Mouse (Mus musculus) naive thymus-derived CD4-positive, alpha-beta T cell, adult 2 months (primary cell): ENCODE results near the gene Snx5.
A peak's percentile ranks its signal among the peaks of the same experiment; 100 is the strongest.

Experiments used
- DNase-seq: peaks from one replicate; pipeline ENCODE4 v3.0.0-alpha.2; 2011; ENCODE audit warnings: low read depth

Snx5 gene

GRCm38 (mm10) chr2:144267004-144267730 is 3.5 kb downstream of the Snx5 start:
- DNase-seq, result no peak

GRCm38 (mm10) chr2:144265916-144266683 is 4.6 kb downstream of the Snx5 start:
- DNase-seq, result no peak

GRCm38 (mm10) chr2:144265120-144265488 is 5.6 kb downstream of the Snx5 start:
- DNase-seq, result no peak

- peak; percentile 42 for DNase-seq
Observed at GRCm38 (mm10) chr2:144264398-144265119, 6.1 kb downstream of the Snx5 start.

DNA sequence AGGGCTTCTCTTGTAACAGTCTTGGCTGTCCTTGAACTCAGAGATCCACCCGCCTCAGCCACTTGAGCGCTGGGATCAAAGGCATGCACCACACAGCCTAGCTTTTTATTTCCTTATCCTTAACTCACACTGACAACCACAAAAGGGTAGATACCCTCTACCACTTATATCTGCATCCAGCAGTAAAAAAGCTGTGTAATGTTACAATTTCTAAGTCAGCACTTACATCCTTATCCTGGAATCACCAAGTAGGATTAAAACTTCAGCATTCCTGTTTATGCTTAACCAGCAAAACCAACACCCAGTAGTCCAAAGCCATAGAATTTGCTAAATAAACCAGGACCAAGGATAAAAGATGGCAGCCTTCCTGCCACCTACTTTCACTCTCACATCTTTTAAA is 7.9 kb downstream of the Snx5 start:
- DNase-seq, result no peak

- no peak for DNase-seq
Observed at GRCm38 (mm10) chr2:144250111-144250510, 20.6 kb downstream of the Snx5 start.

DNA sequence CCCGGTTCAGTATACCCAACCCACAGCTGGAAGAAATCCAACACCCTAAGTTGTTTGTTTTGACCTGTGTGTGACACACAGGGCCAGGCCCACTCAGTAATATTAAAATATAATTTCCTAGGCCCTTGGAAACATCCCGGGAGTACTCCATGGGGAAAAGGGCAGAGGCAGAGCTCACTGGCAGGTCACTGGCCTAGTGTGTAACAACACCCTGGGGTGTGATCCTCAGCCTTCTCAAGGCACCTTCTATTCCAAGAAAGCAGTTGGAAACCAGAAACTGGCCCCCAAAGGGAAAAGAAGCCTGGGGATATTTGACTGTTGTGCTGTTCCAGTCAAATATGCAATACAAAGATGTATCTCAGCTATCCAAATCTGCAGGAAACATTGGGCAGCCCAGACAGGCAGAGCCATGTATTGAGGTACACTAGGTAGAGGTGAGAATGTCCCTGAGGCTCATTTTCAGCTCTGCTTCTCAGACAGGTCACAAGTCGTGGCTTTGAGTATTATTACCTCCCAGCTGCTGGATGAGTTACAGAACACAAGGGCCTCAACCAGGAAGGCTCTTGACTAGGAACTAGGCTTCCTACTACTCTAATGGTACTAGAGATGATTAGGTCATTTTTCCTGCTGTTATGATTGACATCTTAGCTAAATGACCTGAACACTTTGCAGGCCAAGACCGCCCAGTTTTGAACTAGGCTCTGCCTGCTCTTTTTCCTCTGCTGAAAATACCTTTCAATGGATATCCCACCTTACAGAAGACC is 21.9 kb downstream of the Snx5 start:
- no peak for DNase-seq

DNA sequence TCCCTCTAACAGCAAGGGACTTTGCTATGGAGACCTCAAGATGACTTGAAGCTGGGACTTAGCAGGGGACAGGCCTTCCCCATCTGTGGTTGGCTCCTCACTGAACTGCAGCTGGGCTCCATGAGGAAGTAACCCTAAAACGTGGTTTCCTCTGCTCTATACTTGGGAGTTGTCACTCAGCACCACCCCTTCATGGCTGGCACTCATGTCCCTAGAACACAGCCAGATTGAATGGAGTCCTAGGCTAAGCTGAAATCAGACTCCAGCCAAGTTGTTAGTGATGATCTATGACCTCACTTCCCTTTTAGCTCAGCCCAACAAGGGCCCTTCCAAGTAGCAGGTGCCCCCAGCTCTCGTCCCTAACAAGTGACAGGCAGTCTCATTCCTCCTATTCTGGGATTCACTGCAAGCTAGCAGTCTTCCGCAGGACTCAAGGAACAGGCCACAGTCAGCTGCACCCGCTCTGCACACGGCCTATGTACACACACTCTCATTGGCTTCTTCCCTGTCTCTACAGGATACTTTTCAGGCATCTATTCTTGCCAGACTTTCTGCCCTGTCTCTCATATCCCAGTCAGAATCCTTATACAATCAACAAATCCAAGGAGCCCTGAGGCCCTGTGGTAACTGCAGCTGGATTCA is 23.2 kb downstream of the Snx5 start:
- DNase-seq, result no peak

DNA sequence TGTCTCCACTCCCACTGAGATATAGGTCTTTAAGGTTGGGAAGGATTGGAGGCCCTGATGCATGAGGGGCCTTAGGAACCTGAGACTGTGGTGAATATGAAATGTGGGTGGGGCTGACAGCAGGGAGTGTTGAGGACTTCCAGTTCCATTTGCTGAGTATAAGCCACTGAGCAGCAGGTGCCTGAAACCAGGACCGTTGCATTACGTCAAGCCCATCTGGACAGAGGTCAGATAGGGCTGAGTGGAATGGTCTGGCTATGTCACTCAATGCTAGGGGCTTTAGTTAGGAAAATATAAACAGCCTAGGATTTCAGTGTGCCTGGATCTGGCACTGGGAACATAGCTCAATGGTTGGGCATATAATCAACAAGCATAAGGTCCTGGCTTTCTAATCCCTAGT is 24.4 kb downstream of the Snx5 start:
- DNase-seq, result no peak

DNA sequence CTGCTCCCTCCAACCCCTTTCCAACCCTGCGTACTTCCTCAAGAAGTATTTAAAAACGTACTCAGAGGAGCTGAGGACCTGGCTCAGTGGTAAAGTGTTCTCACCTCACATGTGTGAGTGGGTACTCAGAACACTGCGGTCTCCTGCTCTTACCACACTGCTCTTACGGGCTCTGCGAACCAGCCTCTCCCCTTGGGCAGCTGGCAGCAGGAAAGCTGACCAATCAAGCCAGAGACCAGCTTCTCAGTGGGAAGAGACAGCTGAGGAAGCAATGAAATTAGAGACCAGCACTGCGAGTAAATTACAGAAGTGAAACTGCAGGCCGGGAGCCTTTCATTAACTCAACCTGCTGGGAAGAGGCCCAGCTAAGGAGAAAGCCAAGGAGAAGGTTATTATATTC is 25.2 kb downstream of the Snx5 start:
- no peak for DNase-seq

GRCm38 (mm10) chr2:144240095-144240899 is 30.4 kb downstream of the Snx5 start:
- DNase-seq, result no peak

GRCm38 (mm10) chr2:144239318-144239717 is 31.4 kb downstream of the Snx5 start:
- DNase-seq, result no peak

DNA sequence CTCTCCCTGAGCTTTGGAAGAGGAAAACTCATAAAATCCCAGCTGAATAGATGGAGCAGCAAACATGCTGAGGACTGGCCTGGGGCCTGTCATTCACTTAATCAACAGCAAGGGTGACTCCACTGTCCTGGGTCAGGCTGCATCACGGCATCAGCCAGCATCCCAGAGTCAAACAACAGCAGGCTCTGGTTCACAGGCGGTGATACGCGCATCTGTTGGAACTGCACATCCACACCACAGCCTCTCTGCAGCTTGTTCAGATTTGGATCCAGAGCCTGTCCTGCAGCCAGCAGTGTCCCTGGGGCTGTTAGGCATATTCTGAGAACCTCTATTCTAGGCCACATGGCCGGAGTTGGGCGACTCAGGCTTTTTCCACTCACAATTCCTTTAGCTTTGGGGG is 32.4 kb downstream of the Snx5 start:
- DNase-seq, result no peak

DNA sequence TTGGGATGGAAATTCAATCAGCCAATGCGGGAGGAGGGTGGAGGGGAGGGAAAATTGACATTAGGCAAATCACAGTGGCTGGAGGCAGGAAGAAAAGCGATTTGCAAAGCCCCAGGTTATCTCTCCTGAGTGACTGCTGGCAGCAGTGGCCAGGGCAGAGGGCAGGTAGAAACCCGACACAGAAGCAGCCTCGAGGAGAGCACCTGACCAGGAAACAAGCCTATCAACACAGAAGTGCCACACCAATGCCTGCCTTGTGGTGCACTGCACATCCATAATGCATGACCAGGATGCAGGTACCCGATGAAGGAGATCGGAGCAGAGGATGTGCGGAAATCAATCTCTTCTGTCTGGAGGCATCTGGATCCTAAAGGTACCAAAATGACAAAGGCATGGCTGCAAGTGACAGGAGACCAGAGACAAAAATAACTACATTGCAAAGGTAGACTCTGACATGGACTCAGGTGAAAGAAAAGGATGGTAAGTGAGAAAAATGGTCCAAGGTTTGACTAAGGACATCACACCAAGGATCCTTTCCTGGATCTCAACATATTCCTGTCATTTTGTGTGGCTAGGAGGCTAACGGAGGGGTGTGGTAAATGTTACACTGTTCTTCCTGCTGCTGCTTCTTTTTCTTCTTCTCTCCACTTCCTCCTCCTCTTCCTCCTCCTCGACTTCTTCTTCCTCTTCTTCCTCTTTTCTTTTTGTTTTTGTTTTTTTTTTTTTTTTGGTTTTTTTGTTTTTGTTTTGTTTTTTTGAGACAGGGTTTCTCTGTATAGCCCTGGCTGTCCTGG is 33.7 kb downstream of the Snx5 start:
- no peak for DNase-seq

DNA sequence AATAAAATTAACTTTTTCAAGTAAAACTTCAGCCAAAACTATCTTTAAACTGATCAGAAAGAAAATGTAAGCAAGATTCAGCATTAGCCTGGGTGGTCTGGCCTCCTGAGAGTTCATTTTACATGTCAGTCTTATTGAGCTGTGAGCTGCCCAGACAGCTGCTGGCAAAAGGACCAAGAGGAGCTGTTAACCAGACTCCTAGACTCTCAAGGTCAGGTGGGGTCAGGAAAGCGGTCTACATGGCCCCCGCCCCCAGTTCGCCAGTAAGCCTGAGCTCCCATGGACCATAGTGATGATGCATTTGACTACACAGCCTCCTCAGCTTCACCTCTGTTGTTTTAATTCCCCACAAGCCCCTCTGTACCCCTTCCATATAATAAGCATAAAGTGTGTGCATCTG is 34.9 kb downstream of the Snx5 start:
- no peak for DNase-seq

DNA sequence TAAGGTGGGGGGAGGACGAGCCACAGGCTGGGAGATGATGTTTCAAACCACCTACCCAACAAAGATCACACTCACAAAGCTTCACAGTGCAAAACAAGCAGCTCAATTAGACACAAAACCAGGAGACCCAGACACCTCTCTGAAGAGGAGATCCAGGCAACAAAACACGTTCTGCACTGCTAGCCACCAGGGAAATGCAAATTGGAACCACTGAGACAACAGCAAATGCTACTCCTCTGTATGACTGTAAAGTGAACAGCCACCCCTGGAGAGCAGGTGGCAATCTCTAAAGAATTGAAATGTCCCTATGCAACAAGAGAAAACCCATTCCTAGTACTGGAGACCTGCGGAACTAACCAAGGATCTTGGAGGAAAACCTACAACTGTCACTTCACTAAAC is 37.2 kb downstream of the Snx5 start:
- DNase-seq, result no peak

- DNase-seq, result peak; percentile 60
Observed at GRCm38 (mm10) chr2:144231115-144231514, 39.6 kb downstream of the Snx5 start.

DNA sequence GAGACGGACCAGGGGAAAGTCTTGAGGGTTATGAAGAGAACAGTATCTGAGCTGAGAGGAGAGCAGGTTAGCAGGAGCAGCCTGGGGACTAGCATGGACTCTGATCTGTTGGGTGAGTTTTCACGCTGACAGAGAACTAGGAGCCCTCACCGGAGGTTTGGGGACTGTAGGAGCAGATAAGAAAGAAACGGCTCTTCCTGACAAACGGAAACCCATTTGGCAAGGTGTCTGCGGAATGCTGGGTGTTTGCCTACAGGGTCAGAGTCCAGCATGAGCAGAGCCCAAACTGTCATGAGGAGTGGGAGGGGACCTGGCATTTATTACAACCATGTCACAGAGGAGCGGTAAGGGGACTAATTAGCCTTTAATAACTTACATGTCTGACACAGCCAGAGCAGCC is 40.2 kb downstream of the Snx5 start:
- no peak for DNase-seq

DNA sequence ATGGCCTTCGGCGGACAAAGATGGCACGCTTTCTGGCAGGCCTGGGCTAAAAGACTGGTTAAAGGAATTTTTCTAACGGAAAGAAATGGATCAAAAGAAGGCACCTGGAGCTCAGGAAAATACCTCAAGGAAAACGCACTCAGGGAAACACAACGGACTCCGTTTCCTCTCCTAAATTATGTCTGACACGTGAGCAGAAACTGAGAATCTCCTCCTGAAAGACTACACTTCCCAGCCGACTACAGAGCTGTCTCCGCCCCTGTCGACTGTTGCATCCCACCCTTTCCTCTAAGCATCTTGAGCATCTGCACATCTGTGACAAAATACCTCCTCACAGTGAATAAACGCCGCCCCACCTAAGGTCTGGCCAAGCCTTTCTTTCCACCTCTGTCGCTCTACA is 41.1 kb downstream of the Snx5 start:
- DNase-seq, result no peak
